Mouse (Mus musculus) hindbrain, embryonic 15.5 days (tissue): ENCODE measurements around the gene Agpat2. TPM values are rescaled to one million over a fixed set of nuclear protein-coding genes. Genes with fewer than 3 reads are reported as not detected.

Source experiments
- ATAC-seq: fragments of 200-750 bp; cut with Nextera tagmentation; 2 replicates; pipeline ENCODE4 v1.8.0; 2017; ENCODE audit warnings: low read depth, moderate number of reproducible peaks, moderate TSS enrichment; ENCODE audit not compliant: low FRiP score
- H3K27ac ChIP-seq: fragments of 300-500 bp; sonication (generic); replicated peaks from 2 replicates; pipeline ENCODE4 v1.5.1; 2015; ENCODE audit warnings: mild to moderate bottlenecking, inconsistent platforms
- H3K27me3 ChIP-seq: fragments of 300-500 bp; sonication (generic); 2 replicates; pipeline ENCODE4 v1.6.1; 2015; ENCODE audit warnings: control low read depth, inconsistent platforms
- H3K36me3 ChIP-seq: fragments of 300-500 bp; sonication (generic); 2 replicates; pipeline ENCODE4 v1.6.1; 2015; ENCODE audit warnings: control low read depth, inconsistent platforms
- H3K4me1 ChIP-seq: fragments of 300-500 bp; sonication (generic); replicated peaks from 2 replicates; pipeline ENCODE4 v1.6.1; 2015; ENCODE audit warnings: control low read depth, inconsistent platforms
- H3K4me2 ChIP-seq: fragments of 300-500 bp; sonication (generic); 2 replicates; pipeline ENCODE4 v1.6.1; 2015; ENCODE audit warnings: moderate library complexity, mild to moderate bottlenecking, inconsistent platforms
- H3K4me3 ChIP-seq: fragments of 300-500 bp; sonication (generic); 2 replicates; pipeline ENCODE4 v1.5.1; 2015; ENCODE audit warnings: mild to moderate bottlenecking, inconsistent platforms
- H3K9ac ChIP-seq: fragments of 300-500 bp; sonication (generic); 2 replicates; pipeline ENCODE4 v1.6.1; 2015; ENCODE audit warnings: inconsistent platforms
- H3K9me3 ChIP-seq: fragments of 300-500 bp; sonication (generic); 2 replicates; pipeline ENCODE4 v1.6.1; 2016; ENCODE audit warnings: control low read depth, inconsistent platforms
- WGBS: fragments of 180-500 bp; shearing (Covaris S2); methylation state at CpG from one replicate; pipeline ENCODE4 v1.1.7; 2015; 5-methylcytosine and 5-hydroxymethylcytosine counted together
- polyA plus RNA-seq: library from polyadenylated mRNA; unstranded; fragments of >200 nt; fragmentation: Nextera tagmentation; extraction: Ambion mirVana; gene quantifications from 2 replicates; pipeline ENCODE4 v1.2.1, GENCODE M21; 2015

Gene Agpat2
- polyA plus RNA-seq = 6.1 and 6.6 TPM in 2 replicates

GRCm38 (mm10) chr2:26603720-26604671 is at the start of gene Agpat2:
Gene Agpat2, minus strand, starts transcription at chr2:26604417.
- no peak within 1 kb of the TSS for H3K27ac ChIP-seq
- no peaks in the 10 kb centered on the region for H3K36me3 ChIP-seq
- peak; percentile 54 for ATAC-seq
- H3K27me3 ChIP-seq = peaks cover 24% of the 10 kb centered on the region
- no peaks in the 10 kb centered on the region for H3K9me3 ChIP-seq
- under 1% methylated on average over 94 of the region's 103 CpGs for WGBS
- H3K4me2 ChIP-seq = peak within 1 kb of the TSS; percentile 80
- H3K4me1 ChIP-seq = peaks cover 18% of the 10 kb centered on the region
- H3K4me3 ChIP-seq = peak within 1 kb of the TSS; percentile 45
- peak within 1 kb of the TSS; percentile 50 for H3K9ac ChIP-seq

GRCm38 (mm10) chr2:26646643-26647293 is 42.6 kb upstream of the Agpat2 start:
- Histone ChIP-seq H3K27ac (no peak overlapping the region), H3K4me3 (no peak overlapping the region), H3K27me3 (no peaks in the 10 kb centered on the region), H3K4me2 (no peak overlapping the region), H3K4me1 (no peaks in the 10 kb centered on the region), H3K36me3 (no peaks in the 10 kb centered on the region), H3K9me3 (no peaks in the 10 kb centered on the region), H3K9ac (no peak overlapping the region)
- 19% methylated on average over 3 of the region's 3 CpGs for WGBS
- ATAC-seq = peak; percentile 98

GRCm38 (mm10) chr2:26643942-26644341 is 39.7 kb upstream of the Agpat2 start:
- Histone ChIP-seq H3K27me3 (no peaks in the 10 kb centered on the region), H3K9me3 (no peaks in the 10 kb centered on the region), H3K4me3 (no peak overlapping the region), H3K4me2 (no peak overlapping the region), H3K9ac (no peak overlapping the region), H3K27ac (no peak overlapping the region), H3K36me3 (no peaks in the 10 kb centered on the region), H3K4me1 (peaks cover 10% of the 10 kb centered on the region)
- 66% methylated on average over 2 of the region's 2 CpGs for WGBS
- ATAC-seq = no peak

GRCm38 (mm10) chr2:26641006-26641647 is 36.9 kb upstream of the Agpat2 start:
- H3K27ac ChIP-seq = no peak overlapping the region

GRCm38 (mm10) chr2:26639838-26640830 is 35.9 kb upstream of the Agpat2 start:
- 4% methylated on average over 49 of the region's 49 CpGs for WGBS
- Histone ChIP-seq H3K9me3 (no peaks in the 10 kb centered on the region), H3K4me3 (peak overlapping the region; percentile 79), H3K36me3 (peaks cover 30% of the 10 kb centered on the region), H3K27ac (peak overlapping the region; percentile 81), H3K4me2 (peak overlapping the region; percentile 78), H3K9ac (peak overlapping the region; percentile 85), H3K4me1 (peaks cover 40% of the 10 kb centered on the region), H3K27me3 (no peaks in the 10 kb centered on the region)
- ATAC-seq = peak; percentile 79

More at GRCm38 (mm10) chr2:26641006-26641647, 36.9 kb upstream of the Agpat2 start:
- Histone ChIP-seq H3K36me3 (peaks cover 20% of the 10 kb centered on the region), H3K4me1 (peaks cover 30% of the 10 kb centered on the region), H3K9ac (no peak overlapping the region), H3K4me2 (no peak overlapping the region), H3K4me3 (no peak overlapping the region), H3K27me3 (no peaks in the 10 kb centered on the region), H3K9me3 (no peaks in the 10 kb centered on the region)
- 87% methylated on average over 7 of the region's 7 CpGs for WGBS
- no peak for ATAC-seq

GRCm38 (mm10) chr2:26639083-26639482 is 34.9 kb upstream of the Agpat2 start:
- H3K27ac ChIP-seq = peak overlapping the region; percentile 48
- H3K4me1 ChIP-seq = peaks cover 51% of the 10 kb centered on the region
- peaks cover 31% of the 10 kb centered on the region for H3K36me3 ChIP-seq
- peak overlapping the region; percentile 85 for H3K9ac ChIP-seq
- no peaks in the 10 kb centered on the region for H3K27me3 ChIP-seq
- no peak for ATAC-seq
- WGBS = 9% methylated on average over 8 of the region's 8 CpGs
- H3K4me2 ChIP-seq = peak overlapping the region; percentile 78
- no peaks in the 10 kb centered on the region for H3K9me3 ChIP-seq
- H3K4me3 ChIP-seq = peak overlapping the region; percentile 79

GRCm38 (mm10) chr2:26638572-26638971 is 34.4 kb upstream of the Agpat2 start:
- H3K27me3 ChIP-seq = no peaks in the 10 kb centered on the region
- H3K9me3 ChIP-seq = no peaks in the 10 kb centered on the region
- H3K4me2 ChIP-seq = peak overlapping the region; percentile 78
- peaks cover 56% of the 10 kb centered on the region for H3K4me1 ChIP-seq
- peak overlapping the region; percentile 85 for H3K9ac ChIP-seq
- no peak for ATAC-seq
- H3K36me3 ChIP-seq = peaks cover 31% of the 10 kb centered on the region
- H3K4me3 ChIP-seq = peak overlapping the region; percentile 79
- WGBS = 68% methylated on average over 5 of the region's 5 CpGs
- H3K27ac ChIP-seq = peak overlapping the region; percentile 48

- H3K9ac ChIP-seq = peak overlapping the region; percentile 85; the same call in 1 of the 2 replicates
- peak overlapping the region; percentile 78 for H3K4me2 ChIP-seq
- H3K27me3 ChIP-seq = no peaks in the 10 kb centered on the region
- ATAC-seq = no peak
- no peaks in the 10 kb centered on the region for H3K9me3 ChIP-seq
- no peak overlapping the region for H3K27ac ChIP-seq
- 85% methylated on average over 5 of the region's 5 CpGs for WGBS
- peaks cover 60% of the 10 kb centered on the region for H3K4me1 ChIP-seq
- H3K4me3 ChIP-seq = peak overlapping the region; percentile 79
- peaks cover 31% of the 10 kb centered on the region for H3K36me3 ChIP-seq
These were observed 33.8 kb upstream of the Agpat2 start for GRCm38 (mm10) chr2:26638039-26638438.

GRCm38 (mm10) chr2:26637316-26637932 is 33.2 kb upstream of the Agpat2 start:
- no peaks in the 10 kb centered on the region for H3K9me3 ChIP-seq
- peak overlapping the region; percentile 78; the same call in 1 of the 2 replicates for H3K4me2 ChIP-seq
- no peak overlapping the region for H3K4me3 ChIP-seq
- H3K36me3 ChIP-seq = peaks cover 31% of the 10 kb centered on the region
- ATAC-seq = no peak
- 83% methylated on average over 4 of the region's 4 CpGs for WGBS
- H3K27ac ChIP-seq = no peak overlapping the region
- H3K9ac ChIP-seq = no peak overlapping the region
- no peaks in the 10 kb centered on the region for H3K27me3 ChIP-seq
- H3K4me1 ChIP-seq = peaks cover 66% of the 10 kb centered on the region

- Histone ChIP-seq H3K36me3 (peaks cover 31% of the 10 kb centered on the region), H3K4me3 (no peak overlapping the region), H3K9me3 (no peaks in the 10 kb centered on the region), H3K4me1 (peaks cover 77% of the 10 kb centered on the region), H3K9ac (no peak overlapping the region), H3K4me2 (no peak overlapping the region), H3K27me3 (no peaks in the 10 kb centered on the region), H3K27ac (no peak overlapping the region)
- no peak for ATAC-seq
- WGBS = 53% methylated on average over 2 of the region's 2 CpGs
These were observed 32.1 kb upstream of the Agpat2 start for GRCm38 (mm10) chr2:26636325-26636635.
